Mouse (Mus musculus): ENCODE measurements around the gene Spry2. TPM values are rescaled to one million over a fixed set of nuclear protein-coding genes. Genes with fewer than 3 reads are reported as not detected.

Gene Spry2
- polyA plus RNA-seq, 1 experiment from 2014 or later: 26.4 TPM

DNA sequence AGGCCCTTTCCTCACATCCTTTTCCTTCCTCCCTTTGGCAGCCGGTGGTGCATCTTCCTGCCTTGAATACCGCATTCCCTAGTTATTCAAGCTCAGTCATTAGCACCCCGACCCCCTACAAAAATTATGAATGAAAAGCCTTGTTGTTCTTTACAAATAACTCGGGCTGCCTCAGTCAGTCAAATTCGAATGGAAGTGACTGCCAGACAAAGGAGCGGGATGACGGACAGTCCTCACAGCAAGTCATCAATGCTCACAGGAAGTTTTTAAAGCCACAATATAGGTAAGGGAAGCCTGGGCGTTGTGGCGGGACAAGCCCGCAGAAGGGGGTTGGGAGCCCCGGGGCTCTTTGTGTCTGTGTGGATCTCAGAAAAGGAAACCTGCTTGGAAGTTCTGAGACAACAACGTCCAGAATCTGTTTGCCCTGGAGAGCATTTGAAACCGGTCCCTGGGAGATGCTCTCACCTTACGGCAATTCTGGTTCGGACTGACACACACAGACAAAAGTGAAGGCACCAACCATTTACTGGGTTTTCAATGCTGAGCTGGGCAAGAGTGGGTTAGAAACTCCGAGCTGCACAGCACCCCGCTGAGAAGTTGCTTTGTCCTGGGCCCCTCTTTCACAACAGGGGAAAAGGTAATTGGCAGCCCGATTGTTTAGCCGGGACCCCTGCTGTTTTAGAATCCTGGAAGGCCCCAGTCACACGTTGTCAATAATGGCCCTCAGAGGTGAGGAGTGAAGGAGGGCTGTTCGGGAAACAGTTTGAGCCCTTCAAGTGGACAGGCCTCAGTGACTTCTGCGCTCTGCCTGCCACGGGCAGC lies 24.0 kb upstream of the Spry2 start:
- Histone ChIP-seq H3K4me2 (ENCODE audit: low read depth) (peak overlapping the region; percentile 25), H3K4me1 (ENCODE audit: control insufficient read depth, insufficient read depth, low read length) (no peaks in the 10 kb centered on the region; the same call in 1 of the 2 replicates), H3K9me3 (ENCODE audit: control insufficient read depth, low read length) (no peaks in the 10 kb centered on the region), H3K9ac (ENCODE audit: low read length) (no peak overlapping the region), H3K27ac (ENCODE audit: low read depth, low read length) (no peak overlapping the region), H3K36me3 (ENCODE audit: control insufficient read depth, insufficient read depth, low read length) (no peaks in the 10 kb centered on the region), H3K4me3 (ENCODE audit: low read depth, low read length) (no peak overlapping the region), H3K27me3 (ENCODE audit: control insufficient read depth, insufficient read depth, low read length) (no peaks in the 10 kb centered on the region)
- 1% methylated on average over 23 of the region's 23 CpGs for WGBS
- DNase-seq (ENCODE audit: low spot score): peak; percentile 72
- peak; percentile 74 for ATAC-seq (ENCODE audit: insufficient read depth, low FRiP score, low TSS enrichment)

GRCm38 (mm10) chr14:105907216-105907615 lies 10.6 kb upstream of the Spry2 start:
- WGBS: 87% methylated on average over 6 of the region's 6 CpGs
- H3K4me3 ChIP-seq (ENCODE audit: low read depth, low read length): no peak overlapping the region
- H3K4me1 ChIP-seq (ENCODE audit: control insufficient read depth, insufficient read depth, low read length): no peaks in the 10 kb centered on the region
- no peaks in the 10 kb centered on the region for H3K36me3 ChIP-seq (ENCODE audit: control insufficient read depth, insufficient read depth, low read length)
- H3K4me2 ChIP-seq (ENCODE audit: low read depth): no peak overlapping the region
- no peaks in the 10 kb centered on the region for H3K9me3 ChIP-seq (ENCODE audit: control insufficient read depth, low read length)
- H3K27ac ChIP-seq (ENCODE audit: low read depth, low read length): no peak overlapping the region
- ATAC-seq (ENCODE audit: insufficient read depth, low FRiP score, low TSS enrichment) (no peak), DNase-seq (ENCODE audit: low spot score) (no peak)
- no peaks in the 10 kb centered on the region for H3K27me3 ChIP-seq (ENCODE audit: control insufficient read depth, insufficient read depth, low read length)
- H3K9ac ChIP-seq (ENCODE audit: low read length): no peak overlapping the region

DNA sequence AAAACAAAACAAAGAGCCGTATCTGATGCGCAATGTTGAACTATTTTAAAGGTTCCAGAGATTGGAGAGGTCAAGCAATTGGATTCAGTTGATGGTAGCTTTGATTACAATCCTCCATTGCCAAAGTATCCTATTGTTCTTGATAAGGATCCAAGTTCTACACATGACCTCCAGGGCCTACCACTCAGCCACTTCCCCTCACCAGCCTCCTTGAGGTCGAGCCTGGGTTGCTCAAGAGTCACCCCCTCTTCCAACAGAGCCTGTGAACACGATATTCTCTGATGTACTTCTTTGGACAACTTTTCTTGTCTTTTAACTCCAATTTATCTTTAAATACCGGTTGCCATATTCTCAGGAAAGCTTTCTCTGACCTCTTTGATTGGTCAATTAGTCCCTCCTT lies 9.3 kb upstream of the Spry2 start:
- WGBS: 92% methylated on average over 5 of the region's 5 CpGs
- ATAC-seq (ENCODE audit: insufficient read depth, low FRiP score, low TSS enrichment): no peak
- no peaks in the 10 kb centered on the region for H3K27me3 ChIP-seq (ENCODE audit: control insufficient read depth, insufficient read depth, low read length)

GRCm38 (mm10) chr14:105905509-105905908 lies 8.9 kb upstream of the Spry2 start:
- Histone ChIP-seq H3K4me2 (ENCODE audit: low read depth) (no peak overlapping the region), H3K27ac (ENCODE audit: low read depth, low read length) (no peak overlapping the region), H3K36me3 (ENCODE audit: control insufficient read depth, insufficient read depth, low read length) (no peaks in the 10 kb centered on the region), H3K4me1 (ENCODE audit: control insufficient read depth, insufficient read depth, low read length) (no peaks in the 10 kb centered on the region), H3K4me3 (ENCODE audit: low read depth, low read length) (no peak overlapping the region), H3K9ac (ENCODE audit: low read length) (no peak overlapping the region), H3K27me3 (ENCODE audit: control insufficient read depth, insufficient read depth, low read length) (no peaks in the 10 kb centered on the region), H3K9me3 (ENCODE audit: control insufficient read depth, low read length) (no peaks in the 10 kb centered on the region)
- ATAC-seq (ENCODE audit: insufficient read depth, low FRiP score, low TSS enrichment) (no peak), DNase-seq (ENCODE audit: low spot score) (no peak)
- 93% methylated on average over 4 of the region's 4 CpGs for WGBS

More for the DNA sequence above, 9.3 kb upstream of the Spry2 start:
- no peak overlapping the region for H3K27ac ChIP-seq (ENCODE audit: low read depth, low read length)
- no peak overlapping the region for H3K4me3 ChIP-seq (ENCODE audit: low read depth, low read length)
- no peaks in the 10 kb centered on the region for H3K4me1 ChIP-seq (ENCODE audit: control insufficient read depth, insufficient read depth, low read length)
- no peak overlapping the region for H3K4me2 ChIP-seq (ENCODE audit: low read depth)
- no peaks in the 10 kb centered on the region for H3K36me3 ChIP-seq (ENCODE audit: control insufficient read depth, insufficient read depth, low read length)
- H3K9ac ChIP-seq (ENCODE audit: low read length): no peak overlapping the region
- DNase-seq (ENCODE audit: low spot score): no peak
- no peaks in the 10 kb centered on the region for H3K9me3 ChIP-seq (ENCODE audit: control insufficient read depth, low read length)

GRCm38 (mm10) chr14:105902807-105903206 lies 6.2 kb upstream of the Spry2 start:
- ATAC-seq (ENCODE audit: insufficient read depth, low FRiP score, low TSS enrichment) (no peak), DNase-seq (ENCODE audit: low spot score) (peak; percentile 46)
- Histone ChIP-seq H3K36me3 (ENCODE audit: control insufficient read depth, insufficient read depth, low read length) (no peaks in the 10 kb centered on the region), H3K27me3 (ENCODE audit: control insufficient read depth, insufficient read depth, low read length) (no peaks in the 10 kb centered on the region), H3K9ac (ENCODE audit: low read length) (no peak overlapping the region), H3K4me2 (ENCODE audit: low read depth) (no peak overlapping the region), H3K9me3 (ENCODE audit: control insufficient read depth, low read length) (no peaks in the 10 kb centered on the region), H3K4me3 (ENCODE audit: low read depth, low read length) (no peak overlapping the region), H3K4me1 (ENCODE audit: control insufficient read depth, insufficient read depth, low read length) (no peaks in the 10 kb centered on the region), H3K27ac (ENCODE audit: low read depth, low read length) (no peak overlapping the region)
- WGBS: 86% methylated on average over 7 of the region's 7 CpGs

DNA sequence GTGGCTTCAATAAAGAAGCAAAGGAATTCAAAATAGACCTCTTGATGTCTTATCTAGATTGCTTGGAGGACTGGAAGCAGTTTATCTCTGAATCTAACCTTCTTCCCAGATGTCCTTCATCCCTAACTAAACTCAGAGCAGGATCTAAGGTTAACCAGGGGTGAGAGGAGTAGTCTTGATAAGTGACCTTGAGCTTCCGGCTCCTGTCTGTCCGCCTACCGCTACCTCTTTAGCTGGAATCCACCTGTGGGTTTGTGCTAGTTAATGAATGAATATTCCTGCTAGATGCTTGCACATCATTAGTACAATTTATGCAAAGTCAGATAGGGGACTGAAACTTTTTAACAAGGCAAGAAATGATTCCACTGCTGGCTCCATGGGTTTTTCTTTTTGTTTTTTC lies 4.2 kb upstream of the Spry2 start:
- H3K4me2 ChIP-seq (ENCODE audit: low read depth): no peak overlapping the region
- no peak overlapping the region for H3K27ac ChIP-seq (ENCODE audit: low read depth, low read length)
- H3K4me1 ChIP-seq (ENCODE audit: control insufficient read depth, insufficient read depth, low read length): no peaks in the 10 kb centered on the region
- DNase-seq (ENCODE audit: low spot score) (no peak), ATAC-seq (ENCODE audit: insufficient read depth, low FRiP score, low TSS enrichment) (no peak)
- no peaks in the 10 kb centered on the region for H3K27me3 ChIP-seq (ENCODE audit: control insufficient read depth, insufficient read depth, low read length)
- 94% methylated on average over 3 of the region's 3 CpGs for whole genome bisulfite sequencing
- H3K9me3 ChIP-seq (ENCODE audit: control insufficient read depth, low read length): no peaks in the 10 kb centered on the region
- H3K9ac ChIP-seq (ENCODE audit: low read length): no peak overlapping the region
- H3K36me3 ChIP-seq (ENCODE audit: control insufficient read depth, insufficient read depth, low read length): no peaks in the 10 kb centered on the region
- H3K4me3 ChIP-seq (ENCODE audit: low read depth, low read length): no peak overlapping the region

GRCm38 (mm10) chr14:105899116-105899515 lies 2.5 kb upstream of the Spry2 start:
- ATAC-seq (ENCODE audit: insufficient read depth, low FRiP score, low TSS enrichment): no peak
- Histone ChIP-seq H3K27ac (ENCODE audit: low read depth, low read length) (no peak overlapping the region), H3K4me2 (ENCODE audit: low read depth) (peak overlapping the region; percentile 92), H3K36me3 (ENCODE audit: control insufficient read depth, insufficient read depth, low read length) (no peaks in the 10 kb centered on the region), H3K4me1 (ENCODE audit: control insufficient read depth, insufficient read depth, low read length) (0 out of 2 replicates have a peak, but pooled peaks cover 4% of the 10 kb centered on the region), H3K4me3 (ENCODE audit: low read depth, low read length) (peak overlapping the region; percentile 64; the same call in 1 of the 2 replicates), H3K9me3 (ENCODE audit: control insufficient read depth, low read length) (no peaks in the 10 kb centered on the region), H3K27me3 (ENCODE audit: control insufficient read depth, insufficient read depth, low read length) (no peaks in the 10 kb centered on the region), H3K9ac (ENCODE audit: low read length) (peak overlapping the region; percentile 84)
- no peak for DNase-seq (ENCODE audit: low spot score)
- WGBS: 4% methylated on average over 11 of the region's 11 CpGs

DNA sequence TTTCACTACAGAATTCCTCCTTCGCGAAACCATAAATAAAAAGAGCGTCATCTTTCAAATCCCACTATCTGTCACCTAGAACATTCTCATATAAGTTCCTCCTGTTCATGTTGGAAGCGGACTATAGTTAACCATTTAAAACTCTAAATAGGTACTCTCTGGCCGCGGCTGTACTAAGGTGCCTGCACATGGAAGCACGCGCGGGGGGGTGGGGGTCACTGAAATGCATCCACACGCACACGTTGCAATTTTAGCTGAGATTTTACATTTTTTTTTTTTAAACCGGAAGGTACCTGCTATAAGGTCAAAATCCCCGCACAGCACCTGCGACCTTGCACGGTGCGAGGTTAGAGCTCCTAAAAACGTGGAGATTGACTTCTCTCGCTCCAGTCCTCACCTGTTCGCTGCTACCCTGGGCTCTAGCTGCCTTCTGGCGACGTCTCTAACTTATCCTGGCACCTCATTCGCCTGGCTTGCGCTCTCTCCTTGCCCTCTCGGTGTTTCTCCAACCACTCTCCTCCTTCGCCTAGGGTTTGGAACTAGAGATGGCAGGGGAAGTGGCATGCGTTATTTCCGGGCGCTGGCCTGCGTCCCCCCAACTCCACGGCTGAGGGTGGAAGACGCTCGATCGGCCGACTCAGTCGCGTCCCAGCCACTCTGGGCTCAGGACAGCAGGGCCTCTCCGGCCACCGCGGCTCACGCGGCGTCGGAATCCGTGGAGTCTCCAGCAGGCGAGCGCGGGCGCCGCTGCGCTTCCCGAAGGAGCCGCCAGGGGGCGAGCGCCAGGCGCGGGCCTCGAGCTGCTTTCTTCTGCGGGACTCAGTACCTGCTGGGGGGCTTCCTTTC lies 1.9 kb upstream of the Spry2 start:
- ATAC-seq (ENCODE audit: insufficient read depth, low FRiP score, low TSS enrichment) (peak; percentile 11; the same call in 1 of the 2 replicates), DNase-seq (ENCODE audit: low spot score) (peak; percentile 91)
- Histone ChIP-seq H3K27me3 (ENCODE audit: control insufficient read depth, insufficient read depth, low read length) (no peaks in the 10 kb centered on the region), H3K4me1 (ENCODE audit: control insufficient read depth, insufficient read depth, low read length) (peaks cover 10% of the 10 kb centered on the region; the same call in 1 of the 2 replicates), H3K36me3 (ENCODE audit: control insufficient read depth, insufficient read depth, low read length) (no peaks in the 10 kb centered on the region), H3K27ac (ENCODE audit: low read depth, low read length) (peak overlapping the region; percentile 70; the same call in 1 of the 2 replicates), H3K4me3 (ENCODE audit: low read depth, low read length) (peak overlapping the region; percentile 64), H3K4me2 (ENCODE audit: low read depth) (peak overlapping the region; percentile 92), H3K9me3 (ENCODE audit: control insufficient read depth, low read length) (no peaks in the 10 kb centered on the region), H3K9ac (ENCODE audit: low read length) (peak overlapping the region; percentile 84)
- under 1% methylated on average over 58 of the region's 58 CpGs for WGBS

All from neural tube, embryonic 11.5 days (tissue).